Mouse (Mus musculus) forebrain, embryonic 12.5 days (tissue): ENCODE data around the gene Fosb. TPM values are rescaled to one million over a fixed set of nuclear protein-coding genes. Genes with fewer than 3 reads are reported as not detected.
"Not testable (repeated sequence)": the region's sequence is repeated elsewhere in the genome, so short reads cannot be mapped to it uniquely, and the experiment has no call there.

ENCODE experiments used
- ATAC-seq: fragments of 200-750 bp; cut with Nextera tagmentation; 2 replicates; pipeline ENCODE4 v1.8.0; 2017; ENCODE audit warnings: moderate TSS enrichment; ENCODE audit not compliant: low FRiP score
- H3K27ac ChIP-seq: fragments of 300-500 bp; sonication (generic); 2 replicates; pipeline ENCODE4 v1.5.1; 2016; ENCODE audit warnings: mild to moderate bottlenecking
- H3K27me3 ChIP-seq: fragments of 300-500 bp; sonication (generic); 2 replicates; pipeline ENCODE4 v1.6.1; 2016; ENCODE audit warnings: mild to moderate bottlenecking
- H3K36me3 ChIP-seq: fragments of 300-500 bp; sonication (generic); replicated peaks from 2 replicates; pipeline ENCODE4 v1.6.1; 2016; ENCODE audit warnings: mild to moderate bottlenecking
- H3K4me1 ChIP-seq: fragments of 300-500 bp; sonication (generic); 2 replicates; pipeline ENCODE4 v1.6.1; 2016
- H3K4me2 ChIP-seq: fragments of 300-500 bp; sonication (generic); 2 replicates; pipeline ENCODE4 v1.6.1; 2016; ENCODE audit warnings: mild to moderate bottlenecking, moderate library complexity
- H3K4me3 ChIP-seq: fragments of 300-500 bp; sonication (generic); replicated peaks from 2 replicates; pipeline ENCODE4 v1.5.1; 2016; ENCODE audit warnings: mild to moderate bottlenecking
- H3K9ac ChIP-seq: fragments of 300-500 bp; sonication (generic); 2 replicates; pipeline ENCODE4 v1.6.1; 2016; ENCODE audit warnings: mild to moderate bottlenecking
- H3K9me3 ChIP-seq: fragments of 300-500 bp; sonication (generic); 2 replicates; pipeline ENCODE4 v1.6.1; 2016
- WGBS: fragments of 180-500 bp; shearing (Covaris S2); methylation state at CpG from one replicate; pipeline ENCODE4 v1.1.7; 2016; 5-methylcytosine and 5-hydroxymethylcytosine counted together
- polyA plus RNA-seq: library from polyadenylated mRNA; unstranded; fragments of >200 nt; fragmentation: Nextera tagmentation; extraction: Ambion mirVana; gene quantifications from 2 replicates; pipeline ENCODE4 v1.2.1, GENCODE M21; 2016

Gene Fosb
- polyA plus RNA-seq, 1 experiment from 2014 or later = not detected

DNA sequence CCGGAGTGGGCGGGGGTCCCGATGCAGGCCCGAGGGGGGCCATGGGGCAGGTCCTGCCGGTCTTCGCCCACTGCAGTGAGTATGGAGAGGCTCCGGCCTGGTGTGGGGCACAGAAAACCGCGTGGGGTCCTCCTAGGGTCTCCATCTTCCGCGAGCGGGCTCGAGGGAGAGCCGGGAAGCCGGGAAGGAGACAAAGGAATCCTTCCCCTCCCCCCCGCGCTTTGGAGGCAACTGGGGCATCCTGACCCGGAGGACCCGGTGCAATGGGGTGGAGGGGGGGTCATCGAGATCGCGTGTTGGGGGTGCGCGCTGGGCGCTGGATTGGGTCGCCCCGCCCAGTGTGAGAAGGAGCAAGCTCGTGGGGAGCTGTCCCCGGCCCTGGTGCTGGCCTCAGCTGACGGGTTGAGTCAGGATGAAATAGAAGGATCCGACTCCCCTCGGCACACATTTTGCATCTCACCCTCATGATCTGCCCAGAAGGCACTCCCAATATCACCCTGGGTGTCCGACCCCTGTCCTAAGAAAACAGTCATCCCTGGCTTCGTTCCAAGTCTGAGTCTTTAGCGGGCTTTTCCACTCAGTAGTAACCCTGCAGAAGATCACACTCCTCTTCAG lies 27.0 kb downstream of the Fosb start:
- Histone ChIP-seq H3K4me2 (peak overlapping the region; percentile 88), H3K36me3 (peaks cover 18% of the 10 kb centered on the region), H3K9ac (peak overlapping the region; percentile 91), H3K27me3 (peaks cover 39% of the 10 kb centered on the region), H3K27ac (peak overlapping the region; percentile 87), H3K4me3 (peak overlapping the region; percentile 80), H3K4me1 (peaks cover 21% of the 10 kb centered on the region), H3K9me3 (no peaks in the 10 kb centered on the region)
- ATAC-seq = peak; percentile 80
- 1% methylated on average over 35 of the region's 35 CpGs for WGBS

DNA sequence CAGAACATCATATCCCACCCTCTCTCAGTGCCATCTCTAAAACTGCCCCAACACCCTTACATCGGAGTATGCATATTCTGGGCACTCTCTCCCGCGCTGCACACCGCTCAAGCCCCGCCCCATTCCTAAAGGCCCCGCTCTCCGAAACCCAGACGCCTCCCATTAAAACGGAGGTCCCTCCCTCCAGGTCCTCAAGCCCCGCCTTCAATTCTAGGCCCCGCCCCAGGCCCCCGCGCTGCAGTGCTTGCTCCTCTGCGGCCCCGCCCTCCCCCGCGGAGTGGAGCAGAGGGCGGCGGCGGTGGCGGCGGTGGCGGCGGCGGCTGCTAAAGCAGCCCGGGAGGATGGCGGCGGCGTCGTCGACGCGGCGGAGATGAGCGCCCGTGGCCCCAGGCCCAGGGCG lies 27.5 kb downstream of the Fosb start, which contains the start of gene Rtn2:
TSS of gene Rtn2 (plus strand) at position 240 of the 400 bp plus-strand sequence.
- Histone ChIP-seq H3K27me3 (peaks cover 44% of the 10 kb centered on the region), H3K4me1 (peaks cover 21% of the 10 kb centered on the region), H3K4me3 (peak within 1 kb of the TSS; percentile 80), H3K27ac (peak within 1 kb of the TSS; percentile 87), H3K9me3 (no peaks in the 10 kb centered on the region), H3K36me3 (peaks cover 13% of the 10 kb centered on the region), H3K9ac (peak within 1 kb of the TSS; percentile 91), H3K4me2 (peak within 1 kb of the TSS; percentile 88)
- under 1% methylated on average over 37 of the region's 37 CpGs for WGBS
- ATAC-seq = peak; percentile 88

DNA sequence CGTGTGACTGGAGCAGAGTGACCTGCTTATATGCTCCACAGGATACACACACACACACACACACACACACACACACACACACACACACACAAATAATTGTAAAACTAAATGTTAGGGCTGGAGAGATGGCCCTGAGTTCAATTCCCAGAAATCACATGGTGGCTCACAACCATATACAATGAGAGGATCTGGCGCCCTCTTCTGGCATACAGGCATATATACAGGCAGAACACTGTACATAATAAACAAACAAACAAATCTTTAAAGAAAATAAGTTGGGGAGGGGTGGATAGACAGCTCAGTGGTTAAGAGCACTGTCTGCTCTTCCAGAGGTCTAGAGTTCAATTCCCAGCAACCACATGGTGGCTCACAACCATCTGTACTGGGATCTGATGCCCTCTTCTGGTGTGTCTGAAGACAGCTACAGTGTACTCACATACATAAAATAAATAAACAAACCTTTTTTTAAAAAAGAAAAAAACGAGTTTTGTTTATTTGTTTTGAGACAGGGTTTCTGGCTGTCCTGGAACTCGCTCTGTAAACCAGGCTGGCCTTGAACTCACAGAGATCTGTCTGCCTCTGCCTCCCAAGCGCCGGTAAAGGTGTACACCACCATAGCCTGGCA lies 28.1 kb downstream of the Fosb start:
- not testable (repeated sequence) for H3K36me3 ChIP-seq, H3K27ac ChIP-seq, H3K9ac ChIP-seq, H3K9me3 ChIP-seq, ATAC-seq
- Histone ChIP-seq H3K4me1 (peaks cover 21% of the 10 kb centered on the region), H3K27me3 (peaks cover 50% of the 10 kb centered on the region), H3K4me3 (peak overlapping the region; percentile 80), H3K4me2 (peak overlapping the region; percentile 88)
- WGBS = 41% methylated on average over 6 of the region's 6 CpGs

DNA sequence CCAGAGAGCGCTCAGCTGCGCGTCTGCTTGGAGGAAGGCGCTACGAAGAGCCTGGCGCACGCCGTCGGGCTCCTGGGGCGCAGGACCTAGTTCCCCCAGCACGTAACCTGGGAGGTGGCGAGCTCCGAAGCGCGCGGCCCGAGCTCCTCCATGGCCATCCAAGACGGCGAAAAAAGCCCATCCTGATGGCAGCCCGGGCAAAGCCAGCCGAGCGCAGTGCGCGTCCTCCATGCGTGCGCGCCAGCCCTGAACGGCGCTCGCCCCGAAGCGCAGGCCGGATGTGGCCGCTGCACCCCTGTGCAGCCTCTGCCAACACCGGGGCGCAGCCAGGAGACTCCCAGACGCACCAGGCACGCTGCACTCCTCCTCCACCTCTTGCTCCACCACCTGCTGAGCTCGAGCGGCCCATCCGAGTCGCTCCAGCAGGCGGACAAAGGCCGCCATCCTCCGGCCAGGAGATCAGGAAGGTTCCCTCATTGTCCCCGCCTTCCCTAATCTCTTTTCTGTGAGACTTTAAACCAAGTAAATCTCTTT lies 30.2 kb downstream of the Fosb start, which contains the start of gene Ppm1n:
TSS of gene Ppm1n (minus strand) at position 484 of the 534 bp plus-strand sequence.
- H3K4me2 ChIP-seq = peak within 1 kb of the TSS; percentile 45
- H3K27me3 ChIP-seq = peaks cover 50% of the 10 kb centered on the region
- H3K4me1 ChIP-seq = peaks cover 21% of the 10 kb centered on the region
- no peak for ATAC-seq
- H3K9ac ChIP-seq = no peak within 1 kb of the TSS
- no peaks in the 10 kb centered on the region for H3K9me3 ChIP-seq
- peak within 1 kb of the TSS; percentile 26 for H3K4me3 ChIP-seq
- H3K36me3 ChIP-seq = no peaks in the 10 kb centered on the region
- H3K27ac ChIP-seq = no peak within 1 kb of the TSS
- under 1% methylated on average over 46 of the region's 46 CpGs for WGBS

DNA sequence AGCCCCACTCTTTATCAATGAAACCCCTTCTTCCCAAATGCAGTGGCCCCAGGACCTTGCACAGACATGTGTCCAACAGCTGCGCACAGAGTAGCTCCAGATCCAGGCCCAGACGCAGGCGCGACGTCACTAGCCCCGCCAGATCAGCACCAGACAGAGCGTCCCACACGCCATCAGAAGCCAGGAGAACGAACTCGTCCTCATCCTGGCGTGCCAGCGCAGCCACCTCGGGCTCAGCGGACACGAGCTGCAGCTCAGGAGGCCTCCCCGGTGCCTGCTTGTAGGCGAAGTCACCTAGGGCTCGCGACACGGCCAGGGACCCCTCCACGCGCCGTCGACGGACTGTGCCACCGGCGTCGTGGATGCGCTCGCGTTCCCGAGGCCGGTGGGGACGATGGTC lies 30.8 kb downstream of the Fosb start:
- H3K4me3 ChIP-seq = peak overlapping the region; percentile 26
- H3K9ac ChIP-seq = no peak overlapping the region
- no peaks in the 10 kb centered on the region for H3K36me3 ChIP-seq
- WGBS = 5% methylated on average over 34 of the region's 34 CpGs
- H3K27me3 ChIP-seq = peaks cover 53% of the 10 kb centered on the region
- no peak for ATAC-seq
- H3K4me2 ChIP-seq = peak overlapping the region; percentile 45
- H3K9me3 ChIP-seq = no peaks in the 10 kb centered on the region
- H3K4me1 ChIP-seq = peaks cover 17% of the 10 kb centered on the region
- no peak overlapping the region for H3K27ac ChIP-seq

DNA sequence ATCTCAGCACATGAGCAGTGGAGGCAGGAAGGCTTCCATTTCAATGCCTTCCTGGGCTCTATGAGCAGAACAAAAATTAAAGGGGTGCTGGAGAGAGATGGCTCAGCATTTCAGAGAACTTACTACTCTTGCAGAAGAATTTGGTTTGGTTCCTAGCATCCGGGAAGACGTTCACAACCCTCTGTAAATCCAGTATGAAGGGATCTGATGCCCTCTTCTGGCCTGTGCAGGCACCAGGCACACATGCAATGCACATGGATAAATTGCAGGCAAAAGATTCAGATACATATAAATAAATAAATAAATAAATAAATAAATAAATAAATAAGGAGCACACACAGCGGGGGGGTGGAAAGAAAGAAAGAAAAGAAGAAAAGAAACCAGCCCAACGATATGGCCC lies 33.6 kb downstream of the Fosb start:
- H3K27ac ChIP-seq = no peak overlapping the region
- peaks cover 48% of the 10 kb centered on the region for H3K27me3 ChIP-seq
- H3K4me1 ChIP-seq = peaks cover 11% of the 10 kb centered on the region
- no peak overlapping the region for H3K4me2 ChIP-seq
- no peaks in the 10 kb centered on the region for H3K9me3 ChIP-seq
- no peak overlapping the region for H3K4me3 ChIP-seq
- WGBS = 58% methylated on average over 4 of the region's 4 CpGs
- no peak overlapping the region for H3K9ac ChIP-seq
- H3K36me3 ChIP-seq = no peaks in the 10 kb centered on the region
- ATAC-seq = no peak

DNA sequence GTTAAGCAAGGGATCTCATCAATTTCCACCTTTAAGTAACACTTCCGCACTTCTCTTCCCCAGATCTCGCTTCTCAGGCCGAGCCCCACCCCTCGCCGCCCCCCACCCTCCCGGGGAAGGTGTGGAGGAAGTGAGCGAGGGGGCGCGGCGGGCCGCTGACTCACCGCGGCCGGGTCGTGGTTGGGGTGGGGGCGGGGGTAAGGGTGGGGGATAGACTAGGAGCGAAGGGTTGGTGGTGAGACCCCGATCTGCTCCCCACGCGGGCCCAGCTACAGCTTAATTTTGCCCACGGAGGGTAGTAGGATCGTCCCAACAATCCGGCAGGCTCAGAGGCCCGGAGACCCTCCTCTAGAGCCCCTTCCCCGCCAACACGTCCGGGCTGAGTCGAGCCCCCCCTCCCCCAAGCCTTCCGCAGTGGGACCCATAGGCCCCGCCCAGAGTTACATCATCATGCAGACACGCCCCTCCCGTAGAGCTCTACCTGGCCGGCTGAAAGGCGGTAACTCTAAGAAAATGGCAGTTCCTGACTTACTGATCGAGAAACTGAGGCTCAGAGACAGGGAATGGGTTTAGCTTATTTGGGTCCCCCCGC lies 37.6 kb downstream of the Fosb start:
- WGBS = 2% methylated on average over 35 of the region's 36 CpGs
- H3K9me3 ChIP-seq = no peaks in the 10 kb centered on the region
- peak; percentile 76 for ATAC-seq

DNA sequence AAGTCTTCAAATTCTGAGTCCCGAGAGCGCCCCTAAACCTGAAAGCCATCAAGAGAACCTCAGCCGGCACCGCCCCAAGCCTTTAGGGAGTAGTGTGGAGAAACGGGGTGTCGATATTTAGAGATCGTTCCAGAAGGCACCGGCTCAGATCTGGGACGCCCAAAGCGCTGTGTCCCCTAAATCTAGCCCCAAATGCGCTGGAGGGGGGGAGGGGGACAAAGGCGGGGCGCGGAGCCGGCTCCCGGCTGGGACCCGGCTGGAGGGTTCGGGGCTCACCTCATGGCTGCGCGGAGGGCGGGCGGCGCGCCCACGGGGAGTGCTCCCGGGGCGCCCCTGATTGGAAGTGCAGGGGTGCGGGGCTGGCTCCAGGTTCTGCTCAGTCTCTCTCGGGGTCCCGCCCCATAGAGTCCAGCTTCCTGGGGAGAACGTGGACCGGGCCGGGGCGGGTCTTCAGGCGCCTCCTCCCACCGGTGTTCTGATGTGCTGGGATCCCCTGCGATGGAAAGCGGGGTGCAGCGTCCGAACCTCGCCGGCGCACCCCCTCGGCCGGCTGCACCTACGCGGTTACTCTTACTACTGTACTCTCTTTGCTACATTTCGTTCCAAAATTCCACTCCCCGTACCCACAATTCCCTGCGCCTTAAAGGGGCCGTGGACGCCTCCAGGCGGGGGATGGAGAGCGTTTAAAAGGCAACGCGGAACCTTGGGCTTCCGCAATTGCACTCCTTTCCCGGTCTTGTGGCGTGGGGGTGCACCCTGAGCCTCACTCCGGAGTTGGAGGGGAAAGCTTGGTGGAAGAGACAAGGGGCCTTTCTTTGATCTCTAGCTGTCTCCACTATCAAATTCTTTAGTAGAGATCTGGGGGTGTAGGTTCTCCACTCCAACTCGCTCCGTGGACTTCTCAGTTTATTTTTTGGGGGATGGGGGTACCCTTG lies 38.3 kb downstream of the Fosb start, which contains the start of gene Vasp:
TSS of gene Vasp (minus strand) at position 580 of the 935 bp plus-strand sequence.
- peak within 1 kb of the TSS; percentile 88 for H3K9ac ChIP-seq
- H3K36me3 ChIP-seq = no peaks in the 10 kb centered on the region
- peaks cover 28% of the 10 kb centered on the region for H3K4me1 ChIP-seq
- H3K4me3 ChIP-seq = peak within 1 kb of the TSS; percentile 99
- peak within 1 kb of the TSS; percentile 87 for H3K27ac ChIP-seq
- ATAC-seq = peak; percentile 70
- 0 out of 2 replicates have a peak, but pooled peaks cover 3% of the 10 kb centered on the region for H3K27me3 ChIP-seq
- WGBS = under 1% methylated on average over 60 of the region's 62 CpGs
- H3K4me2 ChIP-seq = peak within 1 kb of the TSS; percentile 95
- no peaks in the 10 kb centered on the region for H3K9me3 ChIP-seq

More for the DNA sequence above, 37.6 kb downstream of the Fosb start:
- Histone ChIP-seq H3K4me3 (peak overlapping the region; percentile 99), H3K27me3 (peaks cover 8% of the 10 kb centered on the region; the same call in 1 of the 2 replicates), H3K9ac (peak overlapping the region; percentile 88), H3K27ac (peak overlapping the region; percentile 87), H3K36me3 (no peaks in the 10 kb centered on the region), H3K4me2 (peak overlapping the region; percentile 95), H3K4me1 (peaks cover 28% of the 10 kb centered on the region)

DNA sequence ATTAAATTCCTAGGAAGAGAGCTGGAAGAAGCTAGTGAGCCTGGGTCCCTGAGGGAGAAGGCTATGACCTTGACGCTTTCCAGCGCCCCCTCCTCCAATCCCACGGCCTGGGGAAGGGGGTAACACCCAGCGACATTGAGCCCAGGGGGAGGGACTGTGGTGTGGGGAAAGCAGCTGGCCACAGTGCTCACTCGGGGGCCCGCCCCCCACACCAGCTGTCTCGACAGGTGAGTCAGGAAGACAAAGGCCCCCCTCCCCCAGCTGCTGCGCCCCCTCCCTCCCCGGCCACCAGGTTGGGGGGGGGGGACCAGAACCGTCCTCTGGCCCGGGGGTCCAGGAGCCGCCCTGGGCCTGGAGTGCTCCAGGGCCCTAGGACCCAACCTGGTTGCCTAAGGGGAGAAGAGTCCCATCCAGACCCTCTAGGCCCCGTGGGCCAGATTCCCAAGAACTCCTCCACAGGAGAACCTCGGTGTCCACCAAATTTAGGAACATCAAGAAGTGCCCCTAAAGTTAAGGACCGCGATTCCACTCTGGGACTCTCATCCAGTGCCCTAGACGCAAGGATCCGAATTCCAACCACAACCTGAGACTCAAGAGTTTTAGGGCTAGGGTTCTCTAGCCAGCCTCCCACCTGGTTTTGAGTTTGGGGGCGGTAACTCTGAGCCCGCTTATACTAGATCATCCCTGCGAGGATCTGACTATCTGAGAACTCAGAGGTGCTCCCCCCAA lies 39.2 kb downstream of the Fosb start:
- no peaks in the 10 kb centered on the region for H3K9me3 ChIP-seq
- peak overlapping the region; percentile 99 for H3K4me3 ChIP-seq
- H3K36me3 ChIP-seq = no peaks in the 10 kb centered on the region
- WGBS = under 1% methylated on average over 20 of the region's 21 CpGs
- peak overlapping the region; percentile 87; the same call in 1 of the 2 replicates for H3K27ac ChIP-seq
- ATAC-seq = no peak
- H3K9ac ChIP-seq = peak overlapping the region; percentile 88
- H3K4me2 ChIP-seq = peak overlapping the region; percentile 95
- peaks cover 28% of the 10 kb centered on the region for H3K4me1 ChIP-seq
- H3K27me3 ChIP-seq = 0 out of 2 replicates have a peak, but pooled peaks cover 3% of the 10 kb centered on the region

DNA sequence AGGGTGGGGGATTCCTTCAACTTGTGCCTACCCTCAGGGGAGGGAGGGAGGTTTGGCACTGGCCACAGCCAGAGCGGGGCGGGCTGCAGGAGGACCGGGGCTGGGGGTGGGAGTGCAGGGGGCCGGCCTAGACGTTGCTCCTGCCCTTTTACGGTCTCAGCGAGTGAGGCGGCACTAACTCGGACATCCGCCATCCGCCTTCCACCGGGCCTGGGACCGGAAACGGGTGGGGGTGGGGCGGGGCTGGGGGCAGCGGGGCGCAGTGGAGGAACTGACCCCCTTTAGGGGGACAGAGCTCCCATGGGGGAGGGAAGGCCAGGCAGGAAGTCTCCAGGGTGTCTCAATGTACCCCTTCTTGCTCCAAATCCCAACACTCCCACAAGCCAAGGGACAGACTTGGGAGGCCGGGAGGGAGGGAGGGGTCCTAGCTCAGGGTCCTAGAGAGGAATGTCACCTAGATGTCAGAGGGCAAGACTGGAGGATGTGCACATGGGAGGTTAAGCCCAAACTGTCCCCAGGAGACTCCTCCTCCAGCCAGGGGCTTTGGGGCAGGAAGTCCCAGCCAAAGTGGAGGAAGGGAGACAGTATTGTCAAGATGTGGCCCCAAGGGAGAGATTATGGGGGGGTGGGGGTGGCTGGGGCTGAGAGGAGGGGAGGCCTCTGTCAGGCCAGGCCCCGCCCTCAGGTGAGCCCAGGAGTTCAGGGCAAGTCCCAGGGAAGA lies 40.0 kb downstream of the Fosb start:
- no peak for ATAC-seq
- peak overlapping the region; percentile 54 for H3K9ac ChIP-seq
- peaks cover 28% of the 10 kb centered on the region for H3K4me1 ChIP-seq
- H3K4me2 ChIP-seq = peak overlapping the region; percentile 95
- H3K9me3 ChIP-seq = no peaks in the 10 kb centered on the region
- H3K4me3 ChIP-seq = peak overlapping the region; percentile 99
- H3K27ac ChIP-seq = peak overlapping the region; percentile 6
- H3K36me3 ChIP-seq = peaks cover 2% of the 10 kb centered on the region
- 0 out of 2 replicates have a peak, but pooled peaks cover 3% of the 10 kb centered on the region for H3K27me3 ChIP-seq
- WGBS = 3% methylated on average over 18 of the region's 19 CpGs
